Mouse (Mus musculus) heart, adult 2 months (tissue): ENCODE measurements at regions not wholly inside any gene's neighbourhood (a gene's known extent, or its start where the extent isn't known, plus 50 kb on each side); places are given as distances from the start of the nearest gene placed in this dataset.

Source experiments
- CTCF ChIP-seq: fragments of 200-600 bp; IDR thresholded peaks from 2 replicates; pipeline ENCODE4 v1.8.1; 2022; ENCODE audit warnings: antibody characterized with exemption, mild to moderate bottlenecking, moderate library complexity
- POLR2A ChIP-seq: fragments of 200-500 bp; IDR thresholded peaks from 2 replicates; pipeline ENCODE4 v1.6.1; 2011; ENCODE audit warnings: mild to moderate bottlenecking, low read depth, low read length, control low read depth; ENCODE audit not compliant: insufficient read depth

DNA sequence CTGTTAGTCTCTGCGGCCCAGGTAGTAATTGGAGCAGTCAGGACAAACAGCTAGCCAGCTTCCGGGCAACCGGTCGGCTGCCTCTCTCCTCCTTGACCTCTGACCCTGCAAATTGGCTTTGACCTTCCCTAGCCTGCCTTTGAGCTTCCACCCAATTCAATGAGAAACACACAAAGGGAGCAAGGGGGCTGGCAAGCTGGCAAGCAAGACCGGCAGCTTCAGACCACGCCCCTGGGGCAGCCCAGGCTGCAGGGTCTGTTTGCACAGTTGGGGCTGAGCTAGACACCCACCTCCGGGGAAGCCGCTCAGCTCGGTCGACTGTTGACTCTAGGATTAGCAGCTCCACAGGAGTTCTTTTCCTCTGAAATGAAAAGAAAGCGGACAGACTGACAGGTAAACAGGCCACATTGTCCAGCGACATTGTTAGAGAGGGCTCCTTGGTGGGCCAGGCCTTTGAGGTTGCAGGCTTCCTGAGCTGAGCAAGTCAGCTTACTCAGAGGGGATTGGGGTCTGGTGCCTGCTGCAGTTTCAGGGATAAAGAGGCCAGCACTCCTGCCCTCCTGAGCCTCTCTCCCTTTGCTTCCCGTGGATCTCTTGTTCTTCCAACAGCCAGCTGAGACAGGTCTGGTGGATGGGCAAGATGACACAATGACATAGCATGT is 116.6 kb downstream of the Inhbb start:
- TF ChIP-seq CTCF (no peak), POLR2A (no peak)
